Mouse (Mus musculus) midbrain, embryonic 15.5 days (tissue): ENCODE data around the gene Mrc2. TPM values are rescaled to one million over a fixed set of nuclear protein-coding genes. Genes with fewer than 3 reads are reported as not detected.
A peak's percentile ranks its signal among the peaks of the same experiment; 100 is the strongest.

Source experiments
- ATAC-seq: fragments of 200-750 bp; cut with Nextera tagmentation; replicated peaks from 2 replicates; pipeline ENCODE4 v1.8.0; 2017; ENCODE audit warnings: moderate TSS enrichment
- H3K27ac ChIP-seq: fragments of 300-500 bp; sonication (generic); 2 replicates; pipeline ENCODE4 v1.5.1; 2015; ENCODE audit warnings: mild to moderate bottlenecking, inconsistent platforms
- H3K27me3 ChIP-seq: fragments of 300-500 bp; sonication (generic); replicated peaks from 2 replicates; pipeline ENCODE4 v1.6.1; 2015; ENCODE audit warnings: inconsistent platforms
- H3K36me3 ChIP-seq: fragments of 300-500 bp; sonication (generic); replicated peaks from 2 replicates; pipeline ENCODE4 v1.6.1; 2015; ENCODE audit warnings: inconsistent platforms
- H3K4me1 ChIP-seq: fragments of 300-500 bp; sonication (generic); 2 replicates; pipeline ENCODE4 v1.6.1; 2015; ENCODE audit warnings: inconsistent platforms
- H3K4me2 ChIP-seq: fragments of 300-500 bp; sonication (generic); 2 replicates; pipeline ENCODE4 v1.6.1; 2015; ENCODE audit warnings: inconsistent platforms, mild to moderate bottlenecking, moderate library complexity
- H3K4me3 ChIP-seq: fragments of 300-500 bp; sonication (generic); 2 replicates; pipeline ENCODE4 v1.5.1; 2015; ENCODE audit warnings: mild to moderate bottlenecking, inconsistent platforms
- H3K9ac ChIP-seq: fragments of 300-500 bp; sonication (generic); 2 replicates; pipeline ENCODE4 v1.6.1; 2015; ENCODE audit warnings: mild to moderate bottlenecking, inconsistent platforms
- H3K9me3 ChIP-seq: fragments of 300-500 bp; sonication (generic); 2 replicates; pipeline ENCODE4 v1.6.1; 2016; ENCODE audit warnings: inconsistent platforms
- WGBS: fragments of 180-500 bp; shearing (Covaris S2); methylation state at CpG from one replicate; pipeline ENCODE4 v1.1.7; 2015; ENCODE audit warnings: mixed read lengths; 5-methylcytosine and 5-hydroxymethylcytosine counted together
- polyA plus RNA-seq: library from polyadenylated mRNA; unstranded; fragments of >200 nt; fragmentation: Nextera tagmentation; extraction: Ambion mirVana; gene quantifications from 2 replicates; pipeline ENCODE4 v1.2.1, GENCODE M21; 2015

Mrc2 gene
- polyA plus RNA-seq, 1 experiment from 2014 or later = 5.8 TPM

DNA sequence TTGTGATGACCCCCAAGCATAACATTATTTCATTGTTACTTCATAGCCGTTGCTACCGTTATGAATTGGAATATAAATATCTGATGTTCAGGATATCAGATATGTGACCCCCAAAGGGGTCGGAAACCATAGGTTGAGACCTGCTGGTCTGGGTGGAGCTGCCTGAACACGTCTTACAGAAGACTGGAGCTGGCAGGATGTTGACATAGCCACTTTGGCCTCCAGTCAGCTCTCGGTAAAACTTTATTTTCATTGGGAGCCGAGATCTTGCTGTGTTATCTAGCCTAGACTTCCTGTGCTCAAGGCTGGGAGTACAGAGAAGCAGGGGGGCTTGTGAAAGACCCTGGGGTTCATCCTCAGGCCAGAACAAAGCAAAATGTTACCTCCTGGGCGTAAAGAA, 63.9 kb downstream of the Mrc2 start:
- WGBS = 85% methylated on average over 7 of the region's 7 CpGs
- no peak for ATAC-seq
- H3K27ac ChIP-seq = no peak overlapping the region

DNA sequence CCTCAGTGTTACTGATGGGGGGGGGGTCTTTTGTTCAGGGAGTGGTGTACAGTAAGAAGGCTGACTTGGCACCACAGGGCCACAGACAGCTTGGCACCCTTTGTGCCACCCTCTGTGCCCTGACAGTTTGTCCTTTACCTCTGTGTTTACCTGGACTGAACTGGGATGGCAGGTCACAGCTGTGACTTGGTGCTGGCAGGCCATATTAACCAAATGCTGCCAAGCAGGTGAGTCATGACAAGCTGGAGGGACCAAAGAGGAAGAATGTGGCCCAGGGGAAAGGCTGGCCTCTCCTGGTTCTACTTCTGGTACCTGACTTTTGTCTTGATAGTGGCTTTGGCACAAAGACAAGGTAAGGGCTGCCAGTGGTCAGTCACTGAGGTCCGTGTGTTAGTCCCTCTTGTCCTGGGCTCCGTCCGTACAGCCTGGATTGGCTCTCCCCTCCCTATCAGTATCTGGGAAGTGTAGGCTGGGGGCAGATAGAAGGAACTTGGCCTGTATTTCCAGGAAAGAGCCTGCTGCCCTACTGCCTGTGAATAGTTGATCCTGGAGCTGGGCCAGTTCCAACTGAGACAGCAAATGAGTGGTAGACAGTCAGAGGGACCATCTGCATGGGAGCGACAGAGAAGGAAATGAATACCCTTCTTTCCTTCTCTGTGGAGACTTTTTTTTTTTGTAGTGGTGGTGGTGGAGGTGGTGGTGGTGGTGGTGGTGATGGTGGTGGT, 69.8 kb downstream of the Mrc2 start:
- H3K4me3 ChIP-seq = no peak overlapping the region
- no peak overlapping the region for H3K9ac ChIP-seq
- 0 out of 2 replicates have a peak, but pooled peaks have one; percentile 1 for ATAC-seq
- no peaks in the 10 kb centered on the region for H3K9me3 ChIP-seq
- no peak overlapping the region for H3K4me2 ChIP-seq
- 88% methylated on average over 4 of the region's 4 CpGs for WGBS
- H3K27me3 ChIP-seq = no peaks in the 10 kb centered on the region
- no peaks in the 10 kb centered on the region for H3K36me3 ChIP-seq
- no peak overlapping the region for H3K27ac ChIP-seq
- peaks cover 36% of the 10 kb centered on the region for H3K4me1 ChIP-seq

More for the DNA sequence above, 63.9 kb downstream of the Mrc2 start:
- no peaks in the 10 kb centered on the region for H3K27me3 ChIP-seq
- no peak overlapping the region for H3K9ac ChIP-seq
- no peak overlapping the region for H3K4me3 ChIP-seq
- H3K36me3 ChIP-seq = no peaks in the 10 kb centered on the region
- H3K4me2 ChIP-seq = no peak overlapping the region
- H3K4me1 ChIP-seq = no peaks in the 10 kb centered on the region
- H3K9me3 ChIP-seq = no peaks in the 10 kb centered on the region

DNA sequence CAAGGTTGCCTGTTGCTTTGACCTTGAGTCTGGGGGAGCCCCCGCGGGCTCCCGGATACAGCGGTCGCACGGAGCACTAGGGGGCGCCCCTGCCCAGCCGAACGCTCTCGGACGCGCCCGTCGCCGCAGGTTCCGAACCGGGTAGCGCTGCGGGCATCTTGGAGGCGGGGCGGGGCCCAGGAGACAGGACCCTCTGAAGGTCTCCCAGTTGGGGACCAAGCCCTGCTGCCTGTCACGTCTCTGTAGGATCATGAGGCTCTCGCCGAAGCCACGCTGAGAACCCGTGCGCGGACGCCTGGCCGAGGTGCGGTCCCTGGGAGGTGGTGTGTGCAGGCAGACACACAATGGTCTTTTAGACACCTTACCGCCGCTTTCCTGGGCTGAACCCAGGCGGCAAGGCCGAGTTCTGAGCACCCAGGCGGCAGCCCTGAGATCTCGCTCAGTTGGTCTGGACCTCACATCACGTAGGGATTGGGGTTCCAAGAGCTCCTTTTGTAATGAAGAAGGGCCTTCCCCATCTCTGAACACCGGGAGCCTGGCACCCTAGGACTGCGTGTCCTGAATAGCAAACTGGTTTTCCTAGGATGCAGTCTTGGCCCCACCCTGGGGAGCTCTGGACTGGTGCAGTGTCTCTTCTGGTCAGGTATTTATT, 70.6 kb downstream of the Mrc2 start:
- peak; percentile 82 for ATAC-seq
- Histone ChIP-seq H3K9me3 (no peaks in the 10 kb centered on the region), H3K4me2 (peak overlapping the region; percentile 80), H3K27me3 (no peaks in the 10 kb centered on the region), H3K27ac (peak overlapping the region; percentile 81), H3K36me3 (no peaks in the 10 kb centered on the region), H3K4me1 (peaks cover 36% of the 10 kb centered on the region), H3K9ac (peak overlapping the region; percentile 89), H3K4me3 (peak overlapping the region; percentile 64)
- WGBS = under 1% methylated on average over 40 of the region's 40 CpGs

DNA sequence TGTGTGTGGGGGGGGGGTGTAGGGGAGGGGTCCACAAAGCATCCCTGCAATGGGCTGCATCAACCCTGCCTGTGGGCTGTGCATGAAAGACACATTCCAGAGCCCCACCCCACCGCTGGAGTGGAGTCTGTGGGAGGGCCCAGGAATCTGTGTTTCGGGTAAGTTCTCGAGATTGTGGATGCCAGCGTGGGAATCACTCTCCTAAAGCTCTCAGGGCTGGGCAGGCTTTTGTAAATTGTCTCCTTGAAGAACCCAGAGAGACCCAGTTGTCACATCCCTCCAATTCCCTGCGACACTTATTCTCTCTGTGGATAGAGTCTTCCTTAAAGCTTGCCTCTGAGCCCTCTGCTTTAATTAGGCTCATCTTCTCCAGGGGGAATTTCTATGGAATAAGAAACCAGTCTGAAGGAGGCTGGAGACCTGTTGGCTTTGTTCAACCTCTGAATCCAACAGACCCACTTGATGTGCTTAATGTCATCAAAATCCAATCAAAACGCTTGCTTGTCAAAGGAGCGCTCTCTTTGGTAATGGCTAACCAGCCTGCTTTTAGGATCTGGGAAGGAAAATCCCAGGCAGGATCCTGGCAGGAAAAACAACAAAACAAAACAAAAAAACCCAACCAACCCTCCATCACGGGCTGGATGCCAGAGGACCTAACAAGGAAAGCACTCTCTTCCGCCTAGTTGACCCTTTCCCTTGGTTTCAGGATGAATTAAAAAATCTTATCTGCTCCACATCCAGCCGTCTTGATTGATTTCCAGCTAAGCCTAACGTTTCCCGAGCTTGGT, 71.3 kb downstream of the Mrc2 start:
- H3K4me2 ChIP-seq = peak overlapping the region; percentile 80
- H3K27ac ChIP-seq = peak overlapping the region; percentile 81
- H3K9me3 ChIP-seq = no peaks in the 10 kb centered on the region
- peaks cover 36% of the 10 kb centered on the region for H3K4me1 ChIP-seq
- no peaks in the 10 kb centered on the region for H3K27me3 ChIP-seq
- H3K9ac ChIP-seq = peak overlapping the region; percentile 89
- peak; percentile 86 for ATAC-seq
- WGBS = 16% methylated on average over 12 of the region's 12 CpGs
- H3K4me3 ChIP-seq = peak overlapping the region; percentile 64
- no peaks in the 10 kb centered on the region for H3K36me3 ChIP-seq

DNA sequence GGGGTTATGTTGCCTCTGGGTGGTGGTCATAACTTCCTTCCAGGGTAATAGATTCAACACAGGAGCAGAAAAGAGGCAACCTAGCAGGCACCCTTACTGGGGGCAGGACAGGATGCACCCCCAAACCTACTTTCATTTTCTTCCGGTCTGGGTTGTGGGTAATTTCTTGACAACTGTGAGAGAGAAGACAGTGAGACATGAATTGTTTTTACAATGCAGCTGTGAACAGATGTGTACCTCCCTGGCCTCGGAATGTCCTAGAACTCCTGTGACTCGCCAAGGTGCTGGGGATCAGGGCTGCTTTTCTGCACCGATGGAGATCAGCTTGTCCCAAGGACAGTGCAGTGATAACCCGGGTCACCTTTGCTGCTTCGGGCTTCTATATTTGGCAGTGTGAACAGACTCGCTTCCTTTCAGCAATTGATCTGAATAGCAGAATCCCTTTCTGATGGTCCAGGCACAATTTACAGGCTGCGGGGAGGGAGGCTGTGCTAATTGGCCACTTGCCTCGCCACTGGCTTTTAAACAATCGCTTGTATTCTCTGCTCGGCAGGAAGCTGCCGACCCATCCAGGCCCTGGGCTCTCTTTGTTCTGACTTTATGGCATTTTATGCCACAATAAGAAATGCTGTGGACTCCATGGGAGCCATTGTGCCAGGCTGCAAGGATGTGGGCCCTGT, 72.1 kb downstream of the Mrc2 start:
- WGBS = 12% methylated on average over 12 of the region's 12 CpGs
- Histone ChIP-seq H3K4me2 (peak overlapping the region; percentile 80), H3K27ac (peak overlapping the region; percentile 81), H3K36me3 (no peaks in the 10 kb centered on the region), H3K9me3 (no peaks in the 10 kb centered on the region), H3K27me3 (no peaks in the 10 kb centered on the region), H3K9ac (peak overlapping the region; percentile 89), H3K4me3 (peak overlapping the region; percentile 64), H3K4me1 (peaks cover 36% of the 10 kb centered on the region)
- ATAC-seq = no peak

DNA sequence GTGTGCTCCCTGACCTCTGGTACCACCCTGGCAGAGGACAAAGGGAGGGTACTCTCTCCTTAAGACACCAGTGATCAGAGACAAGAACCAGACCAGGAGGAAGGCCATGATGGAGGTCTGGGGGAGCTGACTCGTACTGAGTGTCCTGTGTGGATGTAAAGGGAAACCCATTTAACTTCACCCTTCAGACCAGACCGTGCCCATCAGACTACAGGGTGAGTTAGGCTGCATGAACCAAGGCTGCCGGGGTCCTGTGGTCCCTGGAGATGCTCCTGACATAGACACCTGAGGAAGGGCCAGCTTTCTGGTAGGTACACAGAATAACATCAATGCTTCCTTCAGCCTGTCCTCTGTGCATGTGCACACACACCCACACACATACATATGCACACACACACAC, 73.2 kb downstream of the Mrc2 start:
- H3K4me1 ChIP-seq = peaks cover 36% of the 10 kb centered on the region
- no peak overlapping the region for H3K9ac ChIP-seq
- H3K36me3 ChIP-seq = no peaks in the 10 kb centered on the region
- H3K27ac ChIP-seq = peak overlapping the region; percentile 81; the same call in 1 of the 2 replicates
- no peak overlapping the region for H3K4me3 ChIP-seq
- ATAC-seq = no peak
- H3K27me3 ChIP-seq = no peaks in the 10 kb centered on the region
- 93% methylated on average over 3 of the region's 3 CpGs for WGBS
- H3K4me2 ChIP-seq = peak overlapping the region; percentile 80; the same call in 1 of the 2 replicates
- no peaks in the 10 kb centered on the region for H3K9me3 ChIP-seq

DNA sequence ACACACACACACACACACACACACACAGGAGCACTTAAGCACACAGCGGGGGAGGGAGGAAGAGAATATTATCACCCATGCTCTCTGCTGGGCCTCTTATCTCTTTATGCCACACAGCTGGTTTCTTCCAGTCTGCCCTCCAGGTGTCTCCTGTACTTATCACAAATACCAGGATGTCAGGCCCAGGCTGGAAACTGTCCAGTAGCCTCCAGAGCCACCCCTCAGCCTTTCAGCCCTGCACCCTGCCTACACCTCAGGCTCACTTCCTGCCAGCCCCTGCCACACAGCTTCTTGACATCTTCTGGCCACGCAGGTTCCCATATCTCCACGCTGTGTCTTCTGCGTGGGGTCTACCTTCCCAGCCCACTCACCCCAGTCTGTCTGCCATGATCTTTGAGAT, 73.6 kb downstream of the Mrc2 start:
- Histone ChIP-seq H3K4me1 (peaks cover 36% of the 10 kb centered on the region), H3K9ac (no peak overlapping the region), H3K27ac (no peak overlapping the region), H3K4me2 (no peak overlapping the region), H3K4me3 (no peak overlapping the region), H3K36me3 (no peaks in the 10 kb centered on the region), H3K9me3 (no peaks in the 10 kb centered on the region), H3K27me3 (no peaks in the 10 kb centered on the region)
- WGBS = 78% methylated on average over 3 of the region's 4 CpGs
- ATAC-seq = no peak

DNA sequence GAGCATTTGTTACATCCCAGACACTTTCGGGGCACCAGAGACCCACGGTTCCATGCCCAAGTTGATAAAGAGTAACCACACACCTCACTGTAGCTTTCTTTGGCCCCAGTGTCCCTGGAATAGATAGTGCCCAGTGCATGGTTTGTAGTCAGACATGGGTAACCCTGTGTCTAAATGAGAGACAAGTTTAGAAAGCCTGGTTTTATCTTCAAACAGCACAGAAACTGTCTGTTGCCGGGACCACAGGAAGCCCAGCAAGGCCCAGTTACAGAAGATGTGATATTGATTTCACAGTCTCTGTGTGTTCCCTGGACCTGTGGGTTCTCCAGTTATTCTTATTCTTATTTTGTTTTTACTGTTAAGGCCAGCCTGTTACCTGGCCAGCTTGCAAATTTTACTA, 74.7 kb downstream of the Mrc2 start:
- Histone ChIP-seq H3K4me3 (no peak overlapping the region), H3K9ac (no peak overlapping the region), H3K4me1 (peaks cover 36% of the 10 kb centered on the region), H3K4me2 (no peak overlapping the region), H3K36me3 (no peaks in the 10 kb centered on the region), H3K27me3 (no peaks in the 10 kb centered on the region), H3K9me3 (no peaks in the 10 kb centered on the region), H3K27ac (no peak overlapping the region)
- ATAC-seq = no peak
- WGBS = 92% methylated on average over 3 of the region's 3 CpGs

DNA sequence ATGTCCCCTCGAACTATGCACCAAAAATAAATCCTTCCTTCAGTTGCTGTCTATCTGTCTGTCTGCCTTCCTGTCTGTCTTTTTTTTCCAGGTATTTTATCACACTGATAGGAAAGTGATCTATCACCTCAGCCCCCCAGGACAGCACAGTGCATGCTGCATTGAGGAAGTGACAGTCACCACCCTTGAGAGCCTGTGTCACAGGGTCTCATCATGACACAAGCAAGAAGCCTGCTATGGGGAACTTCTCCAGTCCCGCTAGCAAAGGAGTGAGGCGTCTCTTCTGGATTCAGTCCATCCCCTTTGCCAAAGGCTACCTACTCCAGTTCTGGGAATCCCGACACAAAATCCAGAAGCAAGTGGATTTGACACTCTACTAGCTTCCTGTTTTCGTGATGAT, 76.4 kb downstream of the Mrc2 start:
- H3K36me3 ChIP-seq = no peaks in the 10 kb centered on the region
- no peak overlapping the region for H3K27ac ChIP-seq
- H3K9me3 ChIP-seq = no peaks in the 10 kb centered on the region
- H3K4me2 ChIP-seq = no peak overlapping the region
- H3K27me3 ChIP-seq = no peaks in the 10 kb centered on the region
- H3K4me3 ChIP-seq = no peak overlapping the region
- WGBS = 91% methylated on average over 5 of the region's 5 CpGs
- no peak overlapping the region for H3K9ac ChIP-seq
- no peak for ATAC-seq
- H3K4me1 ChIP-seq = peaks cover 25% of the 10 kb centered on the region

DNA sequence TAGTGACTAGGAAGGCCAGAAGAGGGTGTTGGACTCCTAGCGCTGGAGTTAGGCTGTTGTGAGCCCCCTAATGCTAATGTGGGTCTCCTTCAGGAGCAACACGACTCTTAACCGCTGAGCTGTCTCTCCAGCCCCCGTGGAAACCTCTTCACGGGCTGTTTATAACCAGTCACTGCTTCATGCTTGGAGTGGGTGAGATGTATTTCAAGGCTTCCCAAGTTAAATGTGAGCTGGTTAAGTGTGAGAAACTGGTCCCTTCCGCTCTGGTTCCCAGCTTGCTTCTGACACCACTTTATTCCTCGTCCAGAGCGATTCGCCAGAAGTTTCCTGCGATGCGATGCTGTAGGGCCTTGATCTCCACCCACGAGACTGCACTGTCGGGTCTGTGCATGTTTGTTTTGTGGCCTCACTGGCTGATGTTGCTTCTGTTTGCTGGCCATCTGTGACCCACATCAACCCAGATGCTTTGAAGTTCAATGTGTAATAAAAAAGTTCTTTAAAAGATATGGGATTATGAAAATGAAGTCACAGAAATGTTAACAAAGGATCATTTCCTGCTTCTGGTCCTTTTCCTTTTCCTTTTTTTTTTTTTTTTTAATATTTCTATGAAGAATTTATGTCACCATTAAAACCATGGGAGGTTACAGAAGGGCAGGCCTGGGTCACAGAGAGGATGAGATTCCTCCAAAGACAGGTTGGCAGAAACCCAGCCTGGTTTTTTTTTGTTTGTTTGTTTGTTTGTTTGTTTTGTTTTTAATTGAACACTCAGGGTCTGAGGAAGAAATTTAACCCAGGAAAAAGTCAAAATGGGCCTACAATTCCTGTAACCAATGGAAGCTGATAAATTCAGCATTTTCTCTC, 77.3 kb downstream of the Mrc2 start:
- H3K4me2 ChIP-seq = no peak overlapping the region
- ATAC-seq = no peak
- H3K36me3 ChIP-seq = no peaks in the 10 kb centered on the region
- H3K27ac ChIP-seq = no peak overlapping the region
- no peak overlapping the region for H3K4me3 ChIP-seq
- H3K9ac ChIP-seq = no peak overlapping the region
- no peaks in the 10 kb centered on the region for H3K9me3 ChIP-seq
- H3K4me1 ChIP-seq = peaks cover 16% of the 10 kb centered on the region
- 89% methylated on average over 13 of the region's 13 CpGs for WGBS
- no peaks in the 10 kb centered on the region for H3K27me3 ChIP-seq

DNA sequence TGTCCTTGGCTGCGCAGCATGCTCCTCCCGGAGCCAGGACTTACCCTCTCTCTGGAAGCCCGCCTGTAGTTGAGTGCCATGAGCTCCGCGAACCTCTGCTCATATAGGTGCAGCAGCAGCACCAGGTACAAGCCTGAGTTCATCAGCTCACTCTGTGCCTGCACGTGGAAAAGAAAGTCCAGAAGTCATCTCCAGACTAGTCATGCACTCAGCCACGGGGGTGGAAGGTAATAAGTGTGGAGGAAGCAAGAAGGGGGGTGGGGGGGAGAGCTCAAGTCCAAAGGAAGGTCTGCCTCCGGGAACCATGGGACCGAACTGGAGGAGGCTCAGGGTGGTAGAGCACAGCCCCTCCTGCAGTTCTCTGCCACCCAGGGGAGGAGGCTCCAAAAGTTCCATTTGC, 79.4 kb downstream of the Mrc2 start:
- Histone ChIP-seq H3K27ac (no peak overlapping the region), H3K4me3 (no peak overlapping the region), H3K36me3 (no peaks in the 10 kb centered on the region), H3K27me3 (no peaks in the 10 kb centered on the region), H3K4me1 (no peaks in the 10 kb centered on the region), H3K4me2 (no peak overlapping the region), H3K9ac (no peak overlapping the region), H3K9me3 (no peaks in the 10 kb centered on the region)
- ATAC-seq = no peak
- 87% methylated on average over 9 of the region's 9 CpGs for WGBS
